ENCODE assay signal across 10 mouse cellular contexts in genomic region chr12:69424971-69425370, GRCm38 (mm10). TPM values are rescaled to one million over a fixed set of nuclear protein-coding genes. Genes with fewer than 3 reads are reported as not detected.
DNase-seq lines count a peak whose midpoint lies in the region; ATAC-seq and TF ChIP-seq lines count a peak whose summit lies in the region.
"Had no signal": no experiment of that assay in that cellular context is flagged by ENCODE, and none has a peak within 500 bp of the region (broad histone marks: within the 10 kb centered on the region; RNA-seq: fewer than 3 reads in every experiment).

No protein-coding gene starts in this region.

- H3K36me3 ChIP-seq in intestine, embryonic 16.5 days (ENCODE audit: control insufficient read depth, insufficient read depth, low read length), result no peaks in the 10 kb centered on the region
- H3K36me3 ChIP-seq: liver, embryonic 13.5 days had no signal

- intact Hi-C loops in gastrocnemius, adult 2 months (cut with DNase I), result no loop called here

- TF ChIP-seq POLR2A in bone marrow macrophage, adult 2 months (IDR thresholded peaks at IDR 0.05; ENCODE audit: borderline replicate concordance, low read depth, low read length), result no peak
- TF ChIP-seq POLR2A in cerebellum, adult 2 months (IDR thresholded peaks at IDR 0.05; ENCODE audit: borderline replicate concordance, insufficient read depth, low read length), result no peak

- peak; percentile 64 for ATAC-seq in intestine, embryonic 16.5 days

- peaks cover 40% of the 10 kb centered on the region for H3K4me1 ChIP-seq in bone marrow macrophage, adult 2 months (ENCODE audit: control insufficient read depth, insufficient read depth, low read length)
- peaks cover 7% of the 10 kb centered on the region for H3K4me1 ChIP-seq in intestine, embryonic 16.5 days (ENCODE audit: control insufficient read depth, insufficient read depth, low read length)
- H3K4me1 ChIP-seq in cerebellum, adult 2 months (ENCODE audit: control insufficient read depth, insufficient read depth, low read length), result no peaks in the 10 kb centered on the region

- 64% methylated on average over 14 of the region's 14 CpGs for WGBS in intestine, embryonic 16.5 days
- 76% methylated on average over 14 of the region's 14 CpGs for WGBS in cerebellum, adult 2 months

- no peaks in the 10 kb centered on the region for H3K9me3 ChIP-seq in intestine, embryonic 16.5 days (ENCODE audit: control insufficient read depth, low read length)
- H3K9me3 ChIP-seq: liver, embryonic 13.5 days had no signal

- no peak overlapping the region for H3K9ac ChIP-seq in intestine, embryonic 16.5 days (ENCODE audit: low read depth, low read length)
- H3K9ac ChIP-seq: liver, embryonic 13.5 days had no signal

- H3K27ac ChIP-seq in gastrocnemius, adult 2 months, result peak overlapping the region; percentile 39
- peak overlapping the region; percentile 46; the same call in 1 of the 2 replicates for H3K27ac ChIP-seq in bone marrow macrophage, adult 2 months (ENCODE audit: insufficient read depth, low read depth, low read length)
- no peak overlapping the region for H3K27ac ChIP-seq in intestine, embryonic 16.5 days (ENCODE audit: low read length)
- no peak overlapping the region for H3K27ac ChIP-seq in cerebellum, adult 2 months (ENCODE audit: insufficient read depth, low read length)
- H3K27ac ChIP-seq: liver, embryonic 13.5 days had no signal

- no peak for DNase-seq in gastrocnemius, adult 2 months
- DNase-seq in gastrocnemius, postnatal 10 days, result no peak
- DNase-seq in lung, postnatal 36 days, result peak; percentile 38
- no peak for DNase-seq in cerebellum, adult 2 months
- no peak for DNase-seq in right cerebral cortex, postnatal 14 days
- no peak for DNase-seq in cerebellum, adult 9-11 months
- DNase-seq: liver, embryonic 13.5 days; thymus, adult 18-20 months had no signal

- TF ChIP-seq CTCF in gastrocnemius, adult 2 months (IDR thresholded peaks at IDR 0.05), result no peak
- TF ChIP-seq CTCF in bone marrow macrophage, adult 2 months (IDR thresholded peaks at IDR 0.05; ENCODE audit: low read depth, low read length), result no peak
- no peak for TF ChIP-seq CTCF in cerebellum, adult 2 months (IDR thresholded peaks at IDR 0.05; ENCODE audit: borderline replicate concordance, insufficient read depth, low read depth, low read length)

- H3K4me3 ChIP-seq in gastrocnemius, adult 2 months, result no peak overlapping the region
- H3K4me3 ChIP-seq in bone marrow macrophage, adult 2 months (ENCODE audit: insufficient read depth, low read length), result no peak overlapping the region
- no peak overlapping the region for H3K4me3 ChIP-seq in intestine, embryonic 16.5 days (ENCODE audit: low read length)
- H3K4me3 ChIP-seq in cerebellum, adult 2 months (replicated peaks; ENCODE audit: insufficient read depth, low read depth, low read length), result no peak overlapping the region
- H3K4me3 ChIP-seq: liver, embryonic 13.5 days had no signal

- H3K27me3 ChIP-seq in intestine, embryonic 16.5 days (replicated peaks; ENCODE audit: control insufficient read depth, insufficient read depth, low read length), result no peaks in the 10 kb centered on the region
- no peaks in the 10 kb centered on the region for H3K27me3 ChIP-seq in cerebellum, adult 2 months (ENCODE audit: control insufficient read depth, insufficient read depth, low read length)

- H3K4me2 ChIP-seq in intestine, embryonic 16.5 days (ENCODE audit: low read depth, low read length), result no peak overlapping the region
- H3K4me2 ChIP-seq: liver, embryonic 13.5 days had no signal

RNA-seq across cellular contexts. Expression of gene Gm9887, which starts 52.7 kb away (rescaled TPM):
- total RNA-seq in gastrocnemius, adult 2 months (2021), result not detected
- under 1 TPM; 0.45 to 0.54 TPM for total RNA-seq in gastrocnemius, postnatal 10 days (2021)
- polyA plus RNA-seq in bone marrow macrophage, adult 2 months (2012; ENCODE audit: insufficient read depth, insufficient read length, missing spikeins), result not detected in 2 replicates
- 1.0 and 1.4 TPM in 2 replicates for polyA plus RNA-seq in intestine, embryonic 16.5 days (2015; fragmentation: Nextera tagmentation; extraction: Ambion mirVana)
- 0.33 and 0.61 TPM in 2 replicates for polyA plus RNA-seq in cerebellum, adult 2 months (2012; rRNA removed)

RNA-seq across cellular contexts. Expression of gene Arf6, which starts 53.0 kb away (rescaled TPM):
- 10 to 100 TPM; 20.5 to 20.8 TPM for total RNA-seq in gastrocnemius, adult 2 months (2021)
- total RNA-seq in gastrocnemius, postnatal 10 days (2021), result 10 to 100 TPM; 42.5 to 52.1 TPM
- polyA plus RNA-seq in bone marrow macrophage, adult 2 months (2012; ENCODE audit: insufficient read depth, insufficient read length, missing spikeins), result 162 and 174 TPM in 2 replicates
- polyA plus RNA-seq in intestine, embryonic 16.5 days (2015; fragmentation: Nextera tagmentation; extraction: Ambion mirVana), result 18.0 and 34.2 TPM in 2 replicates
- polyA plus RNA-seq in cerebellum, adult 2 months (2012; rRNA removed), result 67.3 and 67.6 TPM in 2 replicates

Comparison
In these comparisons a context has a peak if more than half of its experiments do, and no peak if none do; other contexts are left out.
1. H3K27ac ChIP-seq: peak in gastrocnemius, adult 2 months (single experiment) and bone marrow macrophage, adult 2 months (single experiment); none in intestine, embryonic 16.5 days (single experiment) and cerebellum, adult 2 months (single experiment).